Mouse (Mus musculus) liver, adult (tissue): ENCODE measurements around the gene Kdelc1.

Experiments
- GATA4 ChIP-seq: IDR thresholded peaks from 2 replicates; pipeline ENCODE4 v1.6.1; 2014; ENCODE audit warnings: mild to moderate bottlenecking, low read length; ENCODE audit not compliant: insufficient replicate concordance

Gene Kdelc1

GRCm38 (mm10) chr1:44118239-44119054 lies at the start of gene Kdelc1, which contains the start of gene Bivm:
Gene Kdelc1, minus strand, starts transcription at chr1:44118808.
Gene Bivm, plus strand, starts transcription at chr1:44118957.
- TF ChIP-seq GATA4 = no peak

- no peak for TF ChIP-seq GATA4
Measured at GRCm38 (mm10) chr1:44167859-44168383, 49.3 kb upstream of the Kdelc1 start.

DNA sequence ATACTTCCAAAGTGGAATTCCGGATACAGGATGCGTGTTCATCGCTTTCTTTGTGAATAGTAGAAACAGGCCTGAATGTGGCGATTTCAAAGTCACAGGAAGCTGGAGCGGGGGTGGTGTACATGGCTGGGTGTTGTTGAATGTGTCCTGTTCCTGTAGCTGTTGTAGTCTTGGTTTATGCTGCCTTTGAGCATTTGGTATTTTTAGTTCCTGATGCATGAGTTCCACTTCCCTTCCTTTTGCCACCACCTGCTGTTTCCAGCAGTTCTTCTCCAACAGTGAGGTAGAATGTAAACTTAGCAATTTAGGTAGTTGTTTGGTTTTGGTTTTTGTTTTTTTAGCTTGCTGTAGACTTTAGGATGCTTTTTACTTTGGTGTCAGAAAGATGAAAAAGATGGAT lies 43.8 kb upstream of the Kdelc1 start:
- TF ChIP-seq GATA4 = no peak

- no peak for TF ChIP-seq GATA4
Measured at GRCm38 (mm10) chr1:44161818-44162217, 43.2 kb upstream of the Kdelc1 start.

- TF ChIP-seq GATA4 = no peak
Measured at GRCm38 (mm10) chr1:44158317-44158716, 39.7 kb upstream of the Kdelc1 start.

GRCm38 (mm10) chr1:44155287-44155686 lies 36.7 kb upstream of the Kdelc1 start:
- TF ChIP-seq GATA4 = no peak

- no peak for TF ChIP-seq GATA4
Measured at GRCm38 (mm10) chr1:44148706-44149105, 30.1 kb upstream of the Kdelc1 start.

DNA sequence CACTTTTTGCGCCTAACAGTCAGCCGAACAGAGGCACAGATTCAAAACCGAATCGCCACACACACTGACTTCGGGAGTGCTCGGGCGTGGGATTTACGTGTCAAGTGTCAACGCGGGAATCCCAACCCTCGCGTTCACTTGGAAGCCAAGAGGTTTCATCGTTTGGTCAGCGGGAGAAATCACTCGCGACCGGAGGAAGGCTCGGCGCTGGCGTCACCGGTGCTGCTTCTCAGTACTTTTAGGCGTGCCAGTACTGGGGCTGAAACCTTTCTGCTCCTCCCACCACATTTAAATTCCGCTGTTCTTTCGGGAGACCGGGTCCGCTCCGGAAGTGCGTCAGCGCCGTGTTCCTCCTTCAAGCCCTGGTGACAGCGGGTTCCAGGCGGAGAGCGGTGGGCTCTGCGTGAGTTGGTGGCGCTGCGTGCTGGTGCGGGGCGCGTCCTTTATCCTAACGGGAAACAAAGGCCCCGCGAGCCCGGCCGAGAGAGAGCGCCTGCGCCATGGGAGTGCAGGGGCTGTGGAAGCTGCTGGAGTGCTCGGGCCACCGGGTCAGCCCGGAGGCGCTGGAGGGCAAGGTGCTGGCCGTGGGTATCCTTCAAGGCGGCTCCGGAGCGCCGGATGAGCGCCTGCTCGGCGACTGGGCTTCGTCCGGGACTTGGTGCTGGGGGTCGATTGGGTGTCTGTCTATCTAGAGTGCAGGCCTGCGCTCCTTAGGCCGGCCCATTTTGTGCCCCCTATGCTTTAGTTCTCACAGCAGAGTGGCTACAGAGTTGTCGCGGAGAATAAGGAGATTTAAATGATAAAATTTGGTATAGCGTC lies 29.2 kb upstream of the Kdelc1 start, which contains the start of gene Ercc5:
TSS of gene Ercc5 (plus strand) at position 182 of the 819 bp plus-strand sequence.
- TF ChIP-seq GATA4 = no peak

GRCm38 (mm10) chr1:44142747-44143146 lies 24.1 kb upstream of the Kdelc1 start:
- no peak for TF ChIP-seq GATA4

DNA sequence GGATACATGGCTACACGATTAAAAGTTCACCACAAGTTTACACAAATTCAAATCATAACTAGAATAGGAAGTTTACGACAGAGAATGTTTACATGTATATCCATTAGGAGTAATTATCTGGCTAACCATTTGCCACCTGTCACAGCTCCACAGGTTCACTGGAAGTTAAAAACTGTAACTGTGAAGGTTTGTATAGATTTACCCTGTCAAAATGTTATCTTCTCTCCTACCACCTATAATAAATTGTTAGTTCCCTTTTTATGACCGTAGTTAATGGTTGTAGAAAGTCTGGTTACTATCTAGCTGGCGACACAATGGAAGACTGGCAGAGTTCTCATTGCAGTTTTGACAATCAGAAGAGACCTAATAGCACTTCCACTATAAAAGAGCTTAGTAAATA lies 21.6 kb upstream of the Kdelc1 start:
- TF ChIP-seq GATA4 = no peak

- TF ChIP-seq GATA4 = no peak
Measured at GRCm38 (mm10) chr1:44129929-44130581, 11.4 kb upstream of the Kdelc1 start.

GRCm38 (mm10) chr1:44125590-44125989 lies 7.0 kb upstream of the Kdelc1 start:
- no peak for TF ChIP-seq GATA4

DNA sequence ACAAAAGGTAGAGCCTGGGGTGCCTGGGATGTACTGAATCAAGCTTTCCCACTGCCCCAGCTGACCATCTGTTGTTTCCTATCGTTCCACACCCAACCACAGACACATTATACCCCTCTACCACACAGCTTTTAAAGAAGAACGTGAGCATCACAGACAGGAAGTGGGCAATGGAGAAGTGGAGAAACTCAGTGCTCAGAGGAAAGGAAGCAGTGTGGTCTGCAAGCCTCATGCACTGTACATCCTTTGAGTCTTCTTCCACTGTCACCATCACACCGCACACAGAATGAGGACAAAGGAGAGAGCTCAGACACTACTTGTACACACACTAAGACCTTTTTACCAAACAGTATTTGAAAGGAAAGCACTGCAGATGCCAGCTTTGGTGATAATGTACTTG lies 3.6 kb upstream of the Kdelc1 start:
- no peak for TF ChIP-seq GATA4

DNA sequence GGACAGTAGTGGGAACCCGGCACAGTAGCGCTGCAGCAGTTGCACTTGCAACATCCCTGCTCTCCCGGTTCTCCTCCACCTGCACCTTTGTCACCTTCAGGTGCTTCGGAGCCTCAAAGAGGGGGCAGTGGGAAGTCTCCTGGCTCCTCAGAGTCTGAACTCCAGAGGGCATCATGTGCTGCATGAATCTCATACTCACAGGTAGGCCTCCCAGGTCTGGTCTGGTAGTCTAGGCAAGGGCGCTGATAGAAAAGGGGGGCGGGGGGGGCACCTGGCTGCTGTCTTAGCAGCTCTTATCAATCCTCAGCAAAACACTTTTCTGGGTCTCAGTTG lies 1.4 kb upstream of the Kdelc1 start:
- no peak for TF ChIP-seq GATA4
